Mouse (Mus musculus) E14TG2a.4 (cell line): ENCODE measurements at regions not wholly inside any gene's neighbourhood (a gene's known extent, or its start where the extent isn't known, plus 50 kb on each side); places are given as distances from the start of the nearest gene placed in this dataset.

Experiments
- H3K27me3 ChIP-seq: 2 replicates; pipeline ENCODE4 v1.6.1; 2014; ENCODE audit warnings: low read length, control low read depth; ENCODE audit not compliant: insufficient read depth
- H3K36me3 ChIP-seq: 2 replicates; pipeline ENCODE4 v1.6.1; 2014; ENCODE audit warnings: low read length, control low read depth; ENCODE audit not compliant: insufficient read depth
- H3K4me1 ChIP-seq: replicated peaks from 2 replicates; pipeline ENCODE4 v1.6.1; 2014; ENCODE audit warnings: low read depth, low read length, control low read depth
- H3K4me3 ChIP-seq: replicated peaks from 2 replicates; pipeline ENCODE4 v1.5.1; 2014; ENCODE audit warnings: mild to moderate bottlenecking, low read length
- H3K9me3 ChIP-seq: 2 replicates; pipeline ENCODE4 v1.6.1; 2014; ENCODE audit warnings: low read length, control low read depth
- CTCF ChIP-seq: conservative IDR thresholded peaks from 2 replicates; pipeline ENCODE4 v1.5.1; 2014; ENCODE audit warnings: low read length
- NANOG ChIP-seq: IDR thresholded peaks from 2 replicates; pipeline ENCODE4 v1.6.1; 2014; ENCODE audit warnings: borderline replicate concordance, low read length, mixed read lengths
- POU5F1 ChIP-seq: IDR thresholded peaks from 2 replicates; pipeline ENCODE4 v1.6.1; 2014; ENCODE audit warnings: low read length, borderline replicate concordance

DNA sequence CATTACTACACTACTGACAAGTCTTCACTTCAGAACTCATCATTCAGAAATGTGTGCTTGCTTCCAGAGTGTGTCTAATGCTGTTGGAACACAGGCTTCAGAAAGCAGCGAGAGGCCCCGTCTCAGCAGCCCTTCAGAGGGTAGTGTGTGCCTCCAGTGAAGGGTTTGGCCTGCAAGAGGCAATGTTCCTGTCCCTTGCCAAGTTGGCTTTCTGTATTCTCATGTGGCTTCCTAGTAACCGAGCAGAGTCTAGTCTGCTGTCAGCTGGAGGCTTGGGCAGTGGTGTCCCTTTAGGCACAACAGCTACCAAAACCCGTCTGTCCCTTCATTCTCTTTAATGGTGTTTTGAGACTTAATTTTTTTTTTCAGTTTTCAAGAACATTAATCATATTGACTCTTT lies 173.3 kb upstream of the Col8a1 start:
- TF ChIP-seq CTCF, result no peak
- Histone ChIP-seq H3K36me3 (no peaks in the 10 kb centered on the region), H3K4me1 (0 out of 2 replicates have a peak, but pooled peaks cover 5% of the 10 kb centered on the region)

DNA sequence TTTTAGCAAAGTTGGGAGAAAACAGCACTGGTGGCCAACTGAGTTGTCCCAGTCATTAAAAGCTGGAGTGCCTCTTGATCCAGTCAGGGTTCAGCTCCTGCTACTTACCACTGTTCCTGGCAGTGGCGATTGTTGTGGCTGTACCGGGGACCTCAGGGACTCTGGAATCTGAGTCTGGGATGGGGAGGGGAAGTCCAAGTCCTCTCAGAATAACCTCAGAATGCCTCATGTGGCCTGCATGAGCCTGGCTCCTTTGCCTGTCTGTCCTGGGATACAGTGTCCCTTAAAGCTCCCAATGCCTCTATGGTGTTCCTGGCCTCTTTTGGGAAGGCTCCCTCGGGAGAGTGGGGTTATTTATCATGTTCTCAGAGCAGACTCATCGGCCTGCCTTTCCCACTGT lies 173.8 kb upstream of the Col8a1 start:
- Histone ChIP-seq H3K27me3 (no peaks in the 10 kb centered on the region), H3K36me3 (no peaks in the 10 kb centered on the region), H3K4me1 (0 out of 2 replicates have a peak, but pooled peaks cover 5% of the 10 kb centered on the region), H3K9me3 (no peaks in the 10 kb centered on the region), H3K4me3 (no peak overlapping the region)
- TF ChIP-seq NANOG, result no peak
- TF ChIP-seq POU5F1, result no peak
- no peak for TF ChIP-seq CTCF

More for the DNA sequence above, 173.3 kb upstream of the Col8a1 start:
- no peaks in the 10 kb centered on the region for H3K9me3 ChIP-seq
- H3K4me3 ChIP-seq, result no peak overlapping the region
- H3K27me3 ChIP-seq, result no peaks in the 10 kb centered on the region

DNA sequence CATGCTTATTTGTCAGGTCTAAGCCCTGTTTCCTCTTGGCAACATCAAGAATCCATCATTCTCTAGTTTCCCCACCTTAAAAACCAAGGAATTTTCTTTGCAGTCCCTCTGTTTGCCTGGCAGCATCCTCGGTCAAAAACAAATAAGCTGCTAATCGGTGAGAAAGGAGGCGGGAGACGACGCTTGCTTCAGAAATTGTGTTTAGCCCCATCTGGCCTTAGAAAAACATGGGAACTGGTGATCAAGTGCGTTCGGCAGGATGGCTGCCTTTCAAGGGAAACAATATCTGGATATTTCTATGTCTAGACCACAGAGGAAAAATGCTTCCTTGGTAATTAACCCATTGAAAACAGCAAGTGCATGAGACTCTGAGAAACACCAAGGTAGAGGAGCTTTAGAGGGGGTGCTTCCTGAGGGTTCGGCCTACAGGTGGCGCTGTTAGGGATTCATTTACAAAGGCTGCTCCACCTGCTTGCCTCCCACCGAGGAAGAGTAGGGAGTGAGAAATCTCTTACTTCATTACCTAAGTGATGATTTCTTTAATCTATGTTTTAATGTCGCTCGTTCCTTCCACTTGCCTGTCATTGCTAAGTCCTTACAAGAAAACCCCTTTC lies 174.7 kb upstream of the Col8a1 start:
- TF ChIP-seq CTCF (peak; percentile 35), NANOG (no peak), POU5F1 (no peak)
- H3K27me3 ChIP-seq, result no peaks in the 10 kb centered on the region
- H3K36me3 ChIP-seq, result no peaks in the 10 kb centered on the region
- H3K4me1 ChIP-seq, result 0 out of 2 replicates have a peak, but pooled peaks cover 5% of the 10 kb centered on the region
- no peaks in the 10 kb centered on the region for H3K9me3 ChIP-seq
- no peak overlapping the region for H3K4me3 ChIP-seq

DNA sequence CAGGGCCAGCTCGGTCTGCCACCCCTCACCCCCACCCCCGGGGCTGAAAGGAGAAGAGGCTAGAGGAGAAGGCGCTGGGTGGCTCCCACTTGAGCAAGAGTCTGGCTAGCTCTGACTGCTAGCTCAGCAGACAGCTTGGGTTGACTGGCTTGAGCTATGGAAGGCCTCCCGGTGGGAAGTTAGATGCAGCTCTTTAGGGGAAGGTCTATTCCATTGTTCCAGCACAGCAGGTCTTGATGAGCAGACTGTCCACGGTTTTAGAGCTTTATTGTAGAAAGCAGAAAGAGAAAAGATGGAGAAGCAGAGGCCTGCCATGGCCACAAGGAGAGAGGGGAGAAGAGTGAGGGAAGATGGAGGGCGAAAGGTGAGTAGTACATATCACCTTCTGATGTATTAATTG lies 190.9 kb upstream of the Col8a1 start:
- peak; percentile 97 for TF ChIP-seq NANOG
- TF ChIP-seq POU5F1, result no peak
- no peak for TF ChIP-seq CTCF
- Histone ChIP-seq H3K4me1 (peaks cover 6% of the 10 kb centered on the region), H3K36me3 (no peaks in the 10 kb centered on the region), H3K4me3 (no peak overlapping the region), H3K9me3 (no peaks in the 10 kb centered on the region), H3K27me3 (peaks cover 7% of the 10 kb centered on the region; the same call in 1 of the 2 replicates)

DNA sequence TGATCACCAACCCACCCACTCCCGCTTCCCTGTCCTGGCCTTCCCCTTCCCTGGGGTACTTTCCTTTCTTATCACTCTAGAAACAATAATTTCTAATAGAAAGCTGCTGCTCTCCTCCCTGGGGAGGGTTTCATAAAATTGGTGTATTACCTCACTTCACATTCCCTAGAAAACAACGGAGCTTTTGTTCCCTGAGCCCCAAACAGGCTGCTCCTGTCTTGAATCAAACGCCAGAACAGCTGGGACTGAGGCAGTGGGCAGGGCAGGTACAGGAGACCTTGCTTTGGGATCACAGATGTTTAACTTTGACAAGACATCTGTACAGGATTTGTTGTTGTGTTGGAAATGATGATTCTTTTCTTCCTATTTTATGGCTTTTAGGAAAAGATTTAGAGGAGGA lies 192.8 kb upstream of the Col8a1 start:
- no peak for TF ChIP-seq CTCF
- no peak for TF ChIP-seq POU5F1
- TF ChIP-seq NANOG, result no peak
- no peak overlapping the region for H3K4me3 ChIP-seq
- H3K9me3 ChIP-seq, result no peaks in the 10 kb centered on the region
- H3K36me3 ChIP-seq, result no peaks in the 10 kb centered on the region
- peaks cover 6% of the 10 kb centered on the region for H3K4me1 ChIP-seq
- H3K27me3 ChIP-seq, result peaks cover 9% of the 10 kb centered on the region; the same call in 1 of the 2 replicates

DNA sequence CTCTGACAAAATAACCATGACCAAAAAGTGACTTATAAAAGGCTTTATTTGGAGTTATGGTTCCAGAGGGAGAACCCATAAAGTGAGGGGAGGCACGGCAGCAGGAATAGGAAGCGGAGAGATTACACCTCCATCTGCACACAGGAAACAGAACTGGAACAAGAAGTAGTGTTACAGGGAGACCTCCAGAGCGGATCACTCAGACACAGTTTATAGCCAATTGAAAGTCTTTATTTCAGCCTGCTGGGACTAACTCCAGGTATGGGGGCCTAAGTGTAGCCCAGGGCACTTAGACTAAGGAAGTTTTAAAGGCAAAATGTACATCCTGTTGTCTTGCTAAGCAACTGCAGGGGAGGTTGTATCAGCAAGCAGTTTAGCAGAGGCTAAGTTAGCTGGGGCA lies 195.1 kb upstream of the Col8a1 start:
- Histone ChIP-seq H3K9me3 (no peaks in the 10 kb centered on the region), H3K4me3 (no peak overlapping the region), H3K36me3 (no peaks in the 10 kb centered on the region), H3K27me3 (peaks cover 7% of the 10 kb centered on the region; the same call in 1 of the 2 replicates), H3K4me1 (peaks cover 6% of the 10 kb centered on the region)
- TF ChIP-seq NANOG, result no peak
- TF ChIP-seq POU5F1, result no peak

DNA sequence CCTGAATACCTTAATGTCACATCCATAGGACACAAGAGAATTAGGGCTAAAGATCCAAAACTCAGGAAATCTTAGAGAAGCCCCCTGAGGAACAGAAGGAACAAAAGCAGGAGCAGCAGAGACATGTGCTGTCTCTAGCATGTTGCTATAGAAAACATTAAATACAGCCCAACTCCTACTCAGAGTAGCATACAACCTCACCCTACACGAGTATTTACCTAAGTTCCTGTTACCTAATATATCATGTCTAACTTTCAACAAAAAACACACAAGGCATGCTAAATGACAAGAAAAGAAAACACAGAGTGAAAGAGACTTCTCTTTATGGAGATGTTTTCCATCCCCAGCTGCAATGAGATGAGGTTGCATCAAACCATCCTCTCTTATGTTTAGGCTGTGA lies 216.4 kb upstream of the Col8a1 start:
- no peaks in the 10 kb centered on the region for H3K36me3 ChIP-seq
- no peaks in the 10 kb centered on the region for H3K27me3 ChIP-seq

DNA sequence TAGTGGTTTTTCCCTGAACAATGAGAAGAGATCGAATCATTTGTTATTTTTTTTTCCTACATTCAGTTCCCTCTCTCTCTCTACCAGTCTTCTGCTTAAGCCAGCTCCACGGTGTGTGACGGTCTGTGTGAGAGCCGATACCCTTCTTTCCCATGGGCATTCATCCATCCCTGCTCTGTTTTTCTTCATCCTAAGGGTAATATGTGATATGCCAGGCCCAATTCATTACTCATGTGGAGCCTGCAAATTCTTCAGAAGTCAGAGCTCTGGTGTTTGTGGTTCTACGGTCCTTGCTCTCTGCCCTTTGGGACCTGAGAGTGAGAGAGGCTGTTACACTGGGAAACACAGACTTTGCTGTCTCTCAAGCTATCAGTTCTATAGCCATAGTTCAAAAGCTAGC lies 229.6 kb upstream of the Col8a1 start:
- no peaks in the 10 kb centered on the region for H3K9me3 ChIP-seq
- no peak overlapping the region for H3K4me3 ChIP-seq

More for the DNA sequence above, 216.4 kb upstream of the Col8a1 start:
- H3K9me3 ChIP-seq, result no peaks in the 10 kb centered on the region
- TF ChIP-seq NANOG, result no peak
- TF ChIP-seq CTCF, result no peak
- TF ChIP-seq POU5F1, result no peak
- no peaks in the 10 kb centered on the region for H3K4me1 ChIP-seq
- H3K4me3 ChIP-seq, result no peak overlapping the region

DNA sequence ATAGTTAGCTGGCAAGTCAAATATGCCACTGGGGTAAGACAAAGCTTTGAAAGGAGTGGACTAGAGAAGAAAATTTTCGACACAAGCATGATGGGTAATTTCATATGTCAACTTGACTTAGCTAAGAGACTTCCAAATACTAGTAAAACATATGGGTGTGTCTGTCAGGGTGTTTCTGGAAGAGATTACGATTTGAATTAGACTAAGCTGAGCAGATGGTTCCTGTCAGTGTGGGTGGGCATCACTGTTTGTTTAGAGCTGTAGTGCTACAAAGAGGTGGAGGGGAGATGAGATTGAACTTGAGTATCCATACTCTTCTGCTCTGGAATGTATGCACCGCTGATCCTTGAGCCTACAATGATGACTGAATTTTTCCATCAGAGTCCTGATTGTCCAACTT lies 251.2 kb upstream of the Col8a1 start:
- Histone ChIP-seq H3K27me3 (no peaks in the 10 kb centered on the region), H3K36me3 (no peaks in the 10 kb centered on the region), H3K4me3 (no peak overlapping the region), H3K9me3 (no peaks in the 10 kb centered on the region), H3K4me1 (no peaks in the 10 kb centered on the region)
- TF ChIP-seq POU5F1 (no peak), NANOG (no peak), CTCF (no peak)

More for the DNA sequence above, 229.6 kb upstream of the Col8a1 start:
- TF ChIP-seq POU5F1 (no peak), CTCF (no peak), NANOG (no peak)
- H3K36me3 ChIP-seq, result no peaks in the 10 kb centered on the region
- H3K4me1 ChIP-seq, result no peaks in the 10 kb centered on the region
- H3K27me3 ChIP-seq, result no peaks in the 10 kb centered on the region
